Mouse (Mus musculus) liver, embryonic 13.5 days (tissue): Measurements from ENCODE around the gene Hnrnpu. TPM values are rescaled to one million over a fixed set of nuclear protein-coding genes. Genes with fewer than 3 reads are reported as not detected.
"Not testable (repeated sequence)": the region's sequence is repeated elsewhere in the genome, so short reads cannot be mapped to it uniquely, and the experiment has no call there.

Experiments used
- ATAC-seq: fragments of 200-750 bp; cut with Nextera tagmentation; 2 replicates; pipeline ENCODE4 v1.8.0; 2017; ENCODE audit warnings: low read depth, mild to moderate bottlenecking, moderate number of reproducible peaks, moderate library complexity
- DNase-seq: peaks from one replicate; pipeline ENCODE4 v3.0.0; 2022
- H3K27ac ChIP-seq: fragments of 300-500 bp; sonication (generic); 2 replicates; pipeline ENCODE4 v1.5.1; 2015; ENCODE audit warnings: moderate library complexity, mild to moderate bottlenecking, inconsistent platforms
- H3K27me3 ChIP-seq: fragments of 300-500 bp; sonication (generic); 2 replicates; pipeline ENCODE4 v1.6.1; 2015; ENCODE audit warnings: mild to moderate bottlenecking, inconsistent platforms
- H3K36me3 ChIP-seq: fragments of 300-500 bp; sonication (generic); 2 replicates; pipeline ENCODE4 v1.6.1; 2015; ENCODE audit warnings: mild to moderate bottlenecking, inconsistent platforms
- H3K4me1 ChIP-seq: fragments of 300-500 bp; sonication (generic); replicated peaks from 2 replicates; pipeline ENCODE4 v1.6.1; 2015; ENCODE audit warnings: inconsistent platforms
- H3K4me2 ChIP-seq: fragments of 300-500 bp; sonication (generic); 2 replicates; pipeline ENCODE4 v1.6.1; 2015; ENCODE audit warnings: inconsistent platforms, mild to moderate bottlenecking, moderate library complexity
- H3K4me3 ChIP-seq: fragments of 300-500 bp; sonication (generic); replicated peaks from 2 replicates; pipeline ENCODE4 v1.5.1; 2015; ENCODE audit warnings: mild to moderate bottlenecking, inconsistent platforms
- H3K9ac ChIP-seq: fragments of 300-500 bp; sonication (generic); 2 replicates; pipeline ENCODE4 v1.6.1; 2015; ENCODE audit warnings: mild to moderate bottlenecking, inconsistent platforms
- H3K9me3 ChIP-seq: fragments of 300-500 bp; sonication (generic); replicated peaks from 2 replicates; pipeline ENCODE4 v1.6.1; 2016; ENCODE audit warnings: inconsistent platforms
- WGBS: fragments of 180-500 bp; shearing (Covaris S2); methylation state at CpG from one replicate; pipeline ENCODE4 v1.1.7; 2015; ENCODE audit not compliant: insufficient replicate concordance; 5-methylcytosine and 5-hydroxymethylcytosine counted together
- polyA plus RNA-seq: library from polyadenylated mRNA; unstranded; fragments of >200 nt; fragmentation: Nextera tagmentation; extraction: Ambion mirVana; gene quantifications from 2 replicates; pipeline ENCODE4 v1.2.1, GENCODE M21; 2015

Hnrnpu gene
- polyA plus RNA-seq, 1 experiment from 2014 or later, result 177 TPM

DNA sequence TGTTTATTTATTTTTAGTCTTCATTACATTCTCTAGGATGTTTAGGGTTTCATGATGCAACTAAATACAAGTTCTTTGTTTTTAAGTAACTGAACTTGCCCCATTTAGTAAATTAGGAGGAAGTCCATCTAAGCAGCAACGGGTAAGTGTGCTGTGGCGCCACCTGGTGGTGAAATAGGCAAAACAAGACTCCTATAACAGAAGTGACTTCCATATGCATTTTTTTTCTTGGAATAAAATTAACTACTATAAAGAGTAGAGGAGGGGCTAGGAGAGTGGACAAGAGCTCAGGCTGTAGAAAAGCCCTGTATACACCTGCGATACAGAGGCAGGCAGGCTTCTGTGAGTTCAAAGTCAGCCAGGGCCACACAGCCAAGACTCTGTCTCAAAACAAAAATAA, 34.2 kb downstream of the Hnrnpu start:
- Histone ChIP-seq H3K9me3 (no peaks in the 10 kb centered on the region), H3K4me3 (no peak overlapping the region), H3K27me3 (no peaks in the 10 kb centered on the region), H3K27ac (no peak overlapping the region), H3K4me2 (no peak overlapping the region), H3K9ac (no peak overlapping the region), H3K36me3 (no peaks in the 10 kb centered on the region), H3K4me1 (no peaks in the 10 kb centered on the region)
- peak; percentile 46 for DNase-seq
- ATAC-seq, result no peak
- 14% methylated on average over 3 of the region's 3 CpGs for WGBS

DNA sequence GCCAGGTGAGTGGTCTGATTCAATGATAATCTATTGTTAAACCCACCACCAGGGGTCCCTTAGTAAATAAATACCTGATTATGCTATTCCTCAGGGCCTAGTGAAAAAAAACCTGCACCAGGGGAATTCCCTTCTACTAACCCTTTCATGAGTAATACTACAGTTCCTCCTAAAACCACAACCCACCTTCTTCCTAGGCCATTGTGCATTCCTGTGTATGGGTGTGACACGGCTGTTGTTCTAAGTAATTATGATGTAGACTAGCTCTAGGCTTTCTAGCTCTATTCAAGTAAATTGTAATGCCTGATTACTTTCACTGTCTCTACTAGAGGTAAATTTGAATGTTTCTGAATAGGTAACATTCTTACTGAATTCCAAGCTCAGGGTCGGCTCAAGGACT, 36.3 kb downstream of the Hnrnpu start:
- not testable (repeated sequence) for H3K9me3 ChIP-seq, H3K4me1 ChIP-seq, DNase-seq, H3K4me3 ChIP-seq, H3K9ac ChIP-seq, H3K27ac ChIP-seq, ATAC-seq, H3K4me2 ChIP-seq, H3K27me3 ChIP-seq, H3K36me3 ChIP-seq
- 66% methylated on average over 2 of the region's 2 CpGs for WGBS

DNA sequence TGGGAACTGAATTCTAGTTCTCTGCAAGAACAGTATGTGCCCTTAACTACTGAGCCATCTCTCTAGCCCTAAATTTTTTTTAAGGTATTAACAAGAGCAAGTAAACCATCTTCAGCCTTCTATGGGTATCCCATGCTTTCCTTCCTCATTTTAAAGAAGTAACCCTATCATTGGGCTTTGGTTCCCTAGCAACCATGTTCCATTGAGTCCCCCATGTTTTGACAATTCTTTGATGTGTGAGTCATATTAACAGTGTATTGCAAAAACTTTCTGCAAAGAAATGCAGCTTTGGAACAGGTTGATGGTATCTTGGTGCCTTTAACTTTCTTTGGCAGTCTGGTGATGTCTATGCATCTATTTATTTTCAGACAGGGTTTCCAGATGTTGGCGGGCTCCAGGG, 43.5 kb downstream of the Hnrnpu start:
- Histone ChIP-seq H3K4me3 (no peak overlapping the region), H3K4me1 (no peaks in the 10 kb centered on the region; the same call in 1 of the 2 replicates), H3K9ac (no peak overlapping the region), H3K4me2 (no peak overlapping the region), H3K9me3 (no peaks in the 10 kb centered on the region), H3K36me3 (no peaks in the 10 kb centered on the region), H3K27me3 (no peaks in the 10 kb centered on the region), H3K27ac (no peak overlapping the region)
- DNase-seq, result no peak
- no peak for ATAC-seq
- 75% methylated on average over 1 of the region's 1 CpGs for WGBS

DNA sequence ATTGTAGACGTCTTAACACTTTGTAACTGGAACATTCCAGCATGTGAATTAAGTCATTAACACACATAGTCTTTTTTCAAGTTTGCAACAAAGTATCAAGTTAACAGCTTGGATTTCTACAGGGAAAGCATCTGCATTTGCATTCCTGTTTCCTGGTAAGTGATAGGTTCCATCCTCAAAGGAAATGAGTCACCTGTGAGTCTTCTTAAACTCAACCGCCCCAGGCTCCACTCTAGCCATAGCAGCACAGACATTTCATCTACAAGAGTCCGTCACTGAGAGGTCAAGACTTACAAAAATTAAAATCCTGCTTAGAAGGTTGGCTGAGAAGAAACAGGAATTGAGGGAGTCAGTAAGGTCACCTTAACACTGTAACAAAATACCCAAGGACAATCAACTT, 45.9 kb downstream of the Hnrnpu start:
- Histone ChIP-seq H3K36me3 (no peaks in the 10 kb centered on the region), H3K27me3 (no peaks in the 10 kb centered on the region), H3K4me3 (no peak overlapping the region), H3K9ac (no peak overlapping the region), H3K4me2 (no peak overlapping the region), H3K27ac (no peak overlapping the region), H3K9me3 (no peaks in the 10 kb centered on the region), H3K4me1 (no peaks in the 10 kb centered on the region; the same call in 1 of the 2 replicates)
- 57% methylated on average over 3 of the region's 3 CpGs for WGBS
- DNase-seq (no peak), ATAC-seq (no peak)

DNA sequence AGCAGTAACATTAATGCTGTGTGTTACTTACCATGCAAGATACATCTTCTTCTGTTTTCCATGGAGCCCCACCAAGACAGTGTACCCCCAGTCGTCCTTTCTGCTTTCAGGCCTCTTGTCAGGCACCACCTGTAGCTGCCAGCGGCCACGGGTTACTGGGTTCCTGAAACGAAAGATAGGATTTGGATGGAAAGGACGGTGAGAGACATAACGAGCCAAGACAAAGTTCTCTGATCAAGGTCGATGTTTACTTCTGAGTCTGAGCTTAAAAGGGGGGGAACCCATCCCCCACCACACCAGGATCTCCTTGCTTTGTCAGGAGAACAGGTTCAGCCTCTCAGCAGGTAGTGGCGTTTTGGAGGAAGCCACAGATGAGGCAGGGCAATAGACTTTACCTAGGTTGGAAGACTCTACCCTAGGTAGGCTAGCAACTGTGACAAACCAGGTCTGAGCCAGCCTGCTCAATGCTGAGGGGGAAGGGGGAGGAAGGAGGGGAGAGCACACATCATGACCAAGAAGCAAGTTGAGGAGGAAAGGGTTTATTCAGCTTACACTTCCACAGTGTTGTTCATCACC, 49.9 kb downstream of the Hnrnpu start:
- Histone ChIP-seq H3K4me2 (no peak overlapping the region), H3K4me3 (no peak overlapping the region), H3K27ac (no peak overlapping the region), H3K9me3 (no peaks in the 10 kb centered on the region), H3K4me1 (no peaks in the 10 kb centered on the region), H3K9ac (no peak overlapping the region), H3K36me3 (no peaks in the 10 kb centered on the region), H3K27me3 (no peaks in the 10 kb centered on the region)
- DNase-seq (no peak), ATAC-seq (no peak)
- 47% methylated on average over 8 of the region's 8 CpGs for WGBS

DNA sequence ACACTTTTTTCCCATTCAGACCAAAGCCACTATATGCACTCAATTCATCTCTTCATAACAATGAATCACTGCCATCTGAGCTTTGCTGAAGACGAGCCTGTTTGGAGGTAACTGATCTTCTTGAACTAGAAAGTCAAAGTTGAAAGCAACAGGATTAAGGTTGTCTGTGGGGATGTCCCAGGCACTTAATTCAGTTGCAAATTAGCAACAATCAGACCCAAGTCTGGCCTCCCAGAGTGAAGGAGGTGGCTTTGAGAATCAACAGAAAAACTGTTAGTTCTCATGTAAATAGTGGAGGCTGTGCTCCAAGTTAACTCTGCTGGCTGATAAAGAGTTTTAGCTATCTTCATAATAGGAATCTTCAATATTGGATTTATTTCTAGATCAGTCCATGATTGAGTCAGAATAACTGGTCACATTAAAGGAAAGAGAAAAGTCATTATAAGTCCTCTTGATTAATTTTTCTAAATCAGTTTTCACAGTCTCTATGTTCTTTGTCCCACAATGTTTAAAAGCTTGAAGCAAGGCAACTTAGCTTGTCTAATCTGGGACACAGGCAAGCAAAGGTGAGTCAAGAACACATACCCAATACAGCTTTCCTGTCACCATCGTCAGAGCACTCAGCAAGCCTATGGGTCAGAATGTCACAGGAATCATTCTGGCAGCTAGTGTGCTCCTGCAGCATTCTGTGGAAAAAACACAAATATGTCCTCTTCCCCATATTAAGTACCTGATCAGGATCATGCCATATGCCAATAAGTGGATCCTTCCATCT, 53.5 kb downstream of the Hnrnpu start:
- WGBS, result 64% methylated on average over 2 of the region's 2 CpGs
- ATAC-seq, result no peak
- H3K27ac ChIP-seq, result no peak overlapping the region
- H3K27me3 ChIP-seq, result no peaks in the 10 kb centered on the region
- no peaks in the 10 kb centered on the region for H3K36me3 ChIP-seq
- H3K4me3 ChIP-seq, result no peak overlapping the region
- H3K4me2 ChIP-seq, result no peak overlapping the region
- no peak for DNase-seq
- no peak overlapping the region for H3K9ac ChIP-seq
- H3K4me1 ChIP-seq, result no peaks in the 10 kb centered on the region
- no peaks in the 10 kb centered on the region for H3K9me3 ChIP-seq

DNA sequence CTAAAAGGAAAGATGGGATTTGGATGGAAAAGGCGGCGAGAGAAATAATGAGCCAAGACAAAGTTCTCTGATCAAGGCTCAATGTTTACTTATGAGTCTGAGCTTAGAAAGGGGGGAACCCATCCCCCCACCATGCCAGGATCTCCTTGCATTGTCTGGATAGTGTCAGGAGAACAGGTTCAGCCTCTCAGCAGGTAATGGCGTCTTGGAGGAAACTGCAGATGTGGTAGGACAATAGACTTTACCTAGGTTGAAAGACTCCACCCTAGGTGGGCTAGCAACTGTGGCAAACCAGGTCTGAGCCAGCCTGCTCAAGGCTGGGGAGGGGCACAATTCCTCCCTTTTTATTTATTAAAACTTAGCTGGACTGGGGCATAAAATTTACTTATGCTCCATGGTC, 54.3 kb downstream of the Hnrnpu start:
- not testable (repeated sequence) for H3K36me3 ChIP-seq, ATAC-seq, H3K9ac ChIP-seq, H3K4me2 ChIP-seq, H3K27me3 ChIP-seq, H3K4me1 ChIP-seq, H3K9me3 ChIP-seq, H3K27ac ChIP-seq, DNase-seq, H3K4me3 ChIP-seq
- WGBS, result 76% methylated on average over 3 of the region's 3 CpGs

DNA sequence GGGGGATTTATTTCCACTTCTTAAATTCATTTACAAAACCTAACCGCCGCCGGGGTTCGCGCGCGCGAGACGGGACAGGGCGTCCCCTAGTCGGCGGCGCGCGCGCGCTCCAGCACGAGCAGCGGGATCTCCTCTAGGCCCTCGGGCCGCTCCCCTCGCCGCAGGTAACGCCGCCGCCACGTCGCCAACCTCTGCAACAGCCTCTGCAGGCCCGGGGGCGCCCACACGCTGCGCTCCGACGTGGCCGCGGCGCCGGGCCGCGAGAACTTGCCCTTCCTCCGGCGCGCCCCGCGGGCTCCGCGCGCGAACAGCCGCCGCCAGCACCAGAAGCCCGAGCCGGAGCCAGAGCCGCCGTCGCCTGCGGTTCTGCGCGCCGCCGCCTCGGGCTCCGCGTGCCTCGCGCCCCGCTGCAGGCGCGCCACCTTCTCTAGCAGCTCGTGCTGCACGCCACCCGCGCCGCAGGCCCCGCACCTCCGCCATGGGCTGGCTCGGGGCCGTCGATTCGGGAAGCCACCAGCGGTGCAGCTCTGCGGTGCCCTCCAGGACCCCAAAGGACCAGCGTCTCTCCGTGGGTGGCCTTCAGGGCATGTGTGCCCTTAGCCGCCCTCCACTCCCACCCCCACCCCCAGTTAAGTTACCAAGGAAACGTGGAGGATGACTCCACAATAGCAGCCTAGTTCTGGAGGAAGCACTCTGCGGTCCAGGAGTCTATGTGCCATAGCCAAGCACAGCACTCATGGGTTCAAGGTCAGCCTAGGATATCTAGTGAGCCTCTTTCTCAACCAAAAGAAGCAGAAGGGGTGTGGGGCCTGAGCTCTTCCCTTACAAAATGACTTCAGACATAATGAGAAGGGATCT, 61.3 kb downstream of the Hnrnpu start:
- DNase-seq, result peak; percentile 15

DNA sequence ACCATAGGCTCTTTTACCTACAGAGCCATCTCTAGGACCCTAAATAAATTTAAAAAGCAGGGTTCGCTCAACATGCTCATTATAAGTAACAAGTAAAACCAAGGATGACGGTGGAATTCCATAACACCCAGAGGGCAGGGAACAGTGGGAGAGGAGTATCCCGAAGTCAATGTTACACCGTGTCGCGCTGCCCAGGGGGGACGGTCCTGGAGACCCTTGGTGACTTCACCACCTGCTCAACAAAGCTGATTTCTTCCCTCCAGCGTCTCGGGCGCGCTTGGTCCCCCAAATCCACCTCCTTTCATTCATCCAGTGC, 61.9 kb downstream of the Hnrnpu start:
- Histone ChIP-seq H3K9ac (peak overlapping the region; percentile 58; the same call in 1 of the 2 replicates), H3K9me3 (no peaks in the 10 kb centered on the region), H3K4me1 (peaks cover 3% of the 10 kb centered on the region; the same call in 1 of the 2 replicates), H3K4me2 (peak overlapping the region; percentile 71), H3K4me3 (peak overlapping the region; percentile 60), H3K27ac (no peak overlapping the region), H3K27me3 (peaks cover 29% of the 10 kb centered on the region), H3K36me3 (no peaks in the 10 kb centered on the region)
- DNase-seq (no peak), ATAC-seq (0 out of 2 replicates have a peak, but pooled peaks have one; percentile 18)
- WGBS, result 12% methylated on average over 11 of the region's 11 CpGs

More for the DNA sequence above, 61.3 kb downstream of the Hnrnpu start:
- 2% methylated on average over 87 of the region's 87 CpGs for WGBS
- H3K9me3 ChIP-seq, result no peaks in the 10 kb centered on the region
- no peaks in the 10 kb centered on the region for H3K36me3 ChIP-seq
- H3K4me3 ChIP-seq, result peak overlapping the region; percentile 60
- peak overlapping the region; percentile 71 for H3K4me2 ChIP-seq
- peaks cover 29% of the 10 kb centered on the region for H3K27me3 ChIP-seq
- peak; percentile 43; the same call in 1 of the 2 replicates for ATAC-seq
- H3K9ac ChIP-seq, result peak overlapping the region; percentile 58
- no peak overlapping the region for H3K27ac ChIP-seq
- H3K4me1 ChIP-seq, result peaks cover 3% of the 10 kb centered on the region; the same call in 1 of the 2 replicates

DNA sequence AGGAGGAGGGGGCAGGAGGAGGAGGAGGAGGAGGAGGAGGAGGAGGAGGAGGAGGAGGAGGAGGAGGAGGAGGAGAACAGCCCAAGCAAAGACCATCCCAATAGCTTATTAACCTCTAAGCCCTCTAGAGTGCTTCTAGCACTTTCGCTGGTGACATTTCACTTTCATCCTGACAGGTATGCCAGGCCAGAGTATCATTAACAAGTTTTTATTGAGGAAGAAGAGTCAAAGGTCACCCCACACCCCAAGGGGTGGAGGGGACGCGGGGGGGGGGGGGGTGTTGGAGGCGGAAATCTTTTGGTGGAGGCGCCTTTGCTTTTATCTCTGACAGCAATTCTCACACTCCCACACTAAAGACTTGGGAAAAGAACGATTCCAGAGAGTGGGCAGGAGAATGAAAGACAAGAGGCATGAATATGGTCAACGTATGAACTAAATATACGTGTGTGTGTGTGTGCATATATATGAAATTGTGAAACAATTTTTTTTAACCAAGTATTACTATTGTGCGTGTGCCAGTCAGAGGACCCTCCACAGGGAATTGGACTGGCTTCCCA, 62.3 kb downstream of the Hnrnpu start:
- WGBS, result 37% methylated on average over 9 of the region's 9 CpGs
- no peak for DNase-seq

More for the DNA sequence above, 62.3 kb downstream of the Hnrnpu start:
- Histone ChIP-seq H3K4me3 (peak overlapping the region; percentile 60; the same call in 1 of the 2 replicates), H3K27me3 (peaks cover 29% of the 10 kb centered on the region), H3K27ac (no peak overlapping the region), H3K4me1 (peaks cover 3% of the 10 kb centered on the region; the same call in 1 of the 2 replicates), H3K9ac (no peak overlapping the region), H3K4me2 (peak overlapping the region; percentile 71), H3K9me3 (no peaks in the 10 kb centered on the region), H3K36me3 (no peaks in the 10 kb centered on the region)
- no peak for ATAC-seq
